Mouse (Mus musculus) testis, adult 2 months (tissue): ENCODE measurements at regions not wholly inside any gene's neighbourhood (a gene's known extent, or its start where the extent isn't known, plus 50 kb on each side); places are given as distances from the start of the nearest gene placed in this dataset.

Experiments used
- H3K27ac ChIP-seq: fragments of 200-500 bp; 2 replicates; pipeline ENCODE4 v1.5.1; 2012; ENCODE audit warnings: low read depth, low read length; ENCODE audit not compliant: control insufficient read depth, insufficient read depth
- H3K27me3 ChIP-seq: fragments of 200-500 bp; 2 replicates; pipeline ENCODE4 v1.6.1; 2012; ENCODE audit warnings: mild to moderate bottlenecking, low read length, moderate library complexity; ENCODE audit not compliant: control insufficient read depth, insufficient read depth
- H3K36me3 ChIP-seq: fragments of 200-500 bp; 2 replicates; pipeline ENCODE4 v1.6.1; 2012; ENCODE audit warnings: mild to moderate bottlenecking, low read length; ENCODE audit not compliant: control insufficient read depth, insufficient read depth
- H3K4me1 ChIP-seq: fragments of 200-500 bp; 2 replicates; pipeline ENCODE4 v1.6.1; 2012; ENCODE audit warnings: low read length; ENCODE audit not compliant: control insufficient read depth, insufficient read depth
- H3K4me3 ChIP-seq: fragments of 200-500 bp; 2 replicates; pipeline ENCODE4 v1.5.1; 2012; ENCODE audit warnings: low read depth, mild to moderate bottlenecking, low read length, moderate library complexity, mixed read lengths; ENCODE audit not compliant: control insufficient read depth
- CTCF ChIP-seq: fragments of 200-500 bp; IDR thresholded peaks from 2 replicates; pipeline ENCODE4 v1.5.1; 2012; ENCODE audit warnings: low read depth, mild to moderate bottlenecking, inconsistent platforms, low read length, moderate library complexity; ENCODE audit not compliant: control insufficient read depth, insufficient read depth, insufficient replicate concordance
- POLR2A ChIP-seq: fragments of 200-500 bp; IDR thresholded peaks from 2 replicates; pipeline ENCODE4 v1.6.1; 2012; ENCODE audit warnings: low read depth, mild to moderate bottlenecking, inconsistent platforms, low read length, moderate library complexity; ENCODE audit not compliant: control insufficient read depth

GRCm38 (mm10) chr10:110566260-110567050 is 110.5 kb upstream of the Nav3 start:
- TF ChIP-seq POLR2A (no peak), CTCF (no peak)
- H3K27ac ChIP-seq, result no peak overlapping the region
- no peaks in the 10 kb centered on the region for H3K36me3 ChIP-seq
- no peaks in the 10 kb centered on the region for H3K27me3 ChIP-seq
- H3K4me1 ChIP-seq, result no peaks in the 10 kb centered on the region
- H3K4me3 ChIP-seq, result no peak overlapping the region

DNA sequence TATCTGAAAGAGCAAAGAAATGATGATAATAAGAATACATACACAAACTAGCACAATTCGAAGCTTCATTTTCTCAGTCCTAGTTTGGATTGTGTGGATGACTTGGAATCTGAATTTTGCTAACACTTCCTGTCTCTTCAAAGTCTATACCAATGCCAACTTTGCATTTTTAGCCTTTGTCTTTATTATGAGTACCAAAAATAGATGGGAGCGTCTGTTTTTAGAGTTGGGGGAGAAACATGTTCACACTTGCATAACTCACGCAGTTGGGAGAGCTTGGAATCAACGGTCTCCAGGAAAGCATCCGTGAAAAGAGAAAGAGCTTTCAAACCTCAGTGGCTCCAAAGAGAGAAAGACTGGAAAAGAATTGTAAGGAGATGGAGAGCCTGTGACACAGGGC is 114.5 kb upstream of the Nav3 start:
- Histone ChIP-seq H3K4me1 (no peaks in the 10 kb centered on the region), H3K36me3 (no peaks in the 10 kb centered on the region), H3K27ac (no peak overlapping the region), H3K4me3 (no peak overlapping the region), H3K27me3 (no peaks in the 10 kb centered on the region)
- TF ChIP-seq POLR2A, result no peak

- TF ChIP-seq CTCF (no peak), POLR2A (no peak)
- H3K36me3 ChIP-seq, result no peaks in the 10 kb centered on the region
- no peak overlapping the region for H3K4me3 ChIP-seq
- H3K27me3 ChIP-seq, result no peaks in the 10 kb centered on the region
- no peaks in the 10 kb centered on the region for H3K4me1 ChIP-seq
- no peak overlapping the region for H3K27ac ChIP-seq
Measured at GRCm38 (mm10) chr10:110571179-110571578, 115.2 kb upstream of the Nav3 start.

GRCm38 (mm10) chr10:110573530-110573929 is 117.5 kb upstream of the Nav3 start:
- Histone ChIP-seq H3K36me3 (no peaks in the 10 kb centered on the region), H3K4me3 (no peak overlapping the region), H3K27me3 (no peaks in the 10 kb centered on the region), H3K27ac (no peak overlapping the region), H3K4me1 (no peaks in the 10 kb centered on the region)
- no peak for TF ChIP-seq CTCF
- TF ChIP-seq POLR2A, result no peak

- H3K27me3 ChIP-seq, result no peaks in the 10 kb centered on the region
- H3K36me3 ChIP-seq, result no peaks in the 10 kb centered on the region
- H3K4me3 ChIP-seq, result no peak overlapping the region
- TF ChIP-seq CTCF (no peak), POLR2A (no peak)
- no peak overlapping the region for H3K27ac ChIP-seq
- no peaks in the 10 kb centered on the region for H3K4me1 ChIP-seq
Measured at GRCm38 (mm10) chr10:110586029-110586428, 130.0 kb upstream of the Nav3 start.

GRCm38 (mm10) chr10:110586507-110586906 is 130.5 kb upstream of the Nav3 start:
- no peak for TF ChIP-seq POLR2A
- TF ChIP-seq CTCF, result no peak
- H3K27ac ChIP-seq, result peak overlapping the region; percentile 49; the same call in 1 of the 2 replicates
- H3K4me1 ChIP-seq, result no peaks in the 10 kb centered on the region

GRCm38 (mm10) chr10:110587529-110587928 is 131.5 kb upstream of the Nav3 start:
- no peak overlapping the region for H3K4me3 ChIP-seq
- H3K4me1 ChIP-seq, result no peaks in the 10 kb centered on the region
- H3K27ac ChIP-seq, result no peak overlapping the region
- no peak for TF ChIP-seq POLR2A
- no peak for TF ChIP-seq CTCF
- no peaks in the 10 kb centered on the region for H3K36me3 ChIP-seq
- no peaks in the 10 kb centered on the region for H3K27me3 ChIP-seq

More at GRCm38 (mm10) chr10:110586507-110586906, 130.5 kb upstream of the Nav3 start:
- no peaks in the 10 kb centered on the region for H3K27me3 ChIP-seq
- no peaks in the 10 kb centered on the region for H3K36me3 ChIP-seq
- H3K4me3 ChIP-seq, result no peak overlapping the region

GRCm38 (mm10) chr10:110600352-110600853 is 144.4 kb upstream of the Nav3 start:
- no peak for TF ChIP-seq POLR2A
- no peak for TF ChIP-seq CTCF
- Histone ChIP-seq H3K27me3 (no peaks in the 10 kb centered on the region), H3K4me3 (no peak overlapping the region; the same call in 1 of the 2 replicates), H3K36me3 (no peaks in the 10 kb centered on the region), H3K4me1 (no peaks in the 10 kb centered on the region; the same call in 1 of the 2 replicates), H3K27ac (no peak overlapping the region)
